Mouse (Mus musculus) stomach, postnatal 0 days (tissue): Measurements from ENCODE around the gene Mbnl1. TPM values are rescaled to one million over a fixed set of nuclear protein-coding genes. Genes with fewer than 3 reads are reported as not detected.

Source experiments
- ATAC-seq: fragments of 200-750 bp; cut with Nextera tagmentation; 2 replicates; pipeline ENCODE4 v1.8.0; 2017; ENCODE audit not compliant: low FRiP score, low TSS enrichment
- DNase-seq: peaks from one replicate; pipeline ENCODE4 v3.0.0-alpha.2; 2016; ENCODE audit warnings: low spot score
- H3K27ac ChIP-seq: fragments of 300-500 bp; sonication (generic); replicated peaks from 2 replicates; pipeline ENCODE4 v1.5.1; 2014; ENCODE audit warnings: mild to moderate bottlenecking, control low read depth
- H3K27me3 ChIP-seq: fragments of 300-500 bp; sonication (generic); 2 replicates; pipeline ENCODE4 v1.6.1; 2014; ENCODE audit warnings: low read length; ENCODE audit not compliant: control insufficient read depth, insufficient read depth
- H3K36me3 ChIP-seq: fragments of 300-500 bp; sonication (generic); 2 replicates; pipeline ENCODE4 v1.6.1; 2014; ENCODE audit warnings: low read length, mixed read lengths; ENCODE audit not compliant: control insufficient read depth, insufficient read depth
- H3K4me1 ChIP-seq: fragments of 300-500 bp; sonication (generic); replicated peaks from 2 replicates; pipeline ENCODE4 v1.6.1; 2014; ENCODE audit warnings: antibody characterized with exemption; ENCODE audit not compliant: control insufficient read depth, insufficient read depth
- H3K4me2 ChIP-seq: fragments of 300-500 bp; sonication (generic); replicated peaks from 2 replicates; pipeline ENCODE4 v1.6.1; 2014; ENCODE audit warnings: low read depth, mild to moderate bottlenecking, control low read depth, moderate library complexity
- H3K4me3 ChIP-seq: fragments of 300-500 bp; sonication (generic); 2 replicates; pipeline ENCODE4 v1.5.1; 2014; ENCODE audit warnings: low read depth, low read length, control low read depth
- H3K9ac ChIP-seq: fragments of 300-500 bp; sonication (generic); 2 replicates; pipeline ENCODE4 v1.6.1; 2014; ENCODE audit warnings: mild to moderate bottlenecking, low read length, control low read depth, mixed read lengths
- H3K9me3 ChIP-seq: fragments of 300-500 bp; sonication (generic); 2 replicates; pipeline ENCODE4 v1.6.1; 2016; ENCODE audit warnings: low read length; ENCODE audit not compliant: control insufficient read depth
- CTCF ChIP-seq: IDR thresholded peaks from 2 replicates; pipeline ENCODE4 v1.5.1; 2016; ENCODE audit warnings: antibody characterized with exemption, low read depth, mild to moderate bottlenecking, moderate library complexity
- EP300 ChIP-seq: optimal IDR thresholded peaks from 2 replicates; pipeline ENCODE3; 2016; ENCODE audit warnings: antibody characterized with exemption
- WGBS: fragments of 180-500 bp; shearing (Covaris S2); extraction: QIAGEN DNeasy Blood & Tissue Kit; methylation state at CpG from one replicate; pipeline ENCODE4 v1.1.7; 2014; 5-methylcytosine and 5-hydroxymethylcytosine counted together
- polyA plus RNA-seq: library from polyadenylated mRNA; unstranded; fragments of >200 nt; fragmentation: Nextera tagmentation; extraction: Ambion mirVana; gene quantifications from 2 replicates; pipeline ENCODE4 v1.2.1, GENCODE M21; 2015

Mbnl1 gene
- polyA plus RNA-seq, 1 experiment from 2014 or later: 59.7 TPM

GRCm38 (mm10) chr3:60538214-60538971 is 65.8 kb downstream of the Mbnl1 start:
- DNase-seq (no peak), ATAC-seq (no peak)
- Histone ChIP-seq H3K27ac (no peak overlapping the region), H3K4me2 (no peak overlapping the region), H3K27me3 (no peaks in the 10 kb centered on the region), H3K4me3 (no peak overlapping the region), H3K9me3 (no peaks in the 10 kb centered on the region), H3K36me3 (no peaks in the 10 kb centered on the region), H3K4me1 (no peaks in the 10 kb centered on the region), H3K9ac (no peak overlapping the region)
- TF ChIP-seq EP300: no peak
- no peak for TF ChIP-seq CTCF
- 79% methylated on average over 3 of the region's 3 CpGs for WGBS

- no peak for DNase-seq
- 62% methylated on average over 4 of the region's 4 CpGs for WGBS
- no peak overlapping the region for H3K4me2 ChIP-seq
- H3K36me3 ChIP-seq: no peaks in the 10 kb centered on the region
- no peaks in the 10 kb centered on the region for H3K27me3 ChIP-seq
- no peak overlapping the region for H3K27ac ChIP-seq
- no peaks in the 10 kb centered on the region for H3K4me1 ChIP-seq
- TF ChIP-seq EP300: no peak
- no peak for TF ChIP-seq CTCF
- H3K9me3 ChIP-seq: no peaks in the 10 kb centered on the region
- H3K9ac ChIP-seq: no peak overlapping the region
- no peak for ATAC-seq
- H3K4me3 ChIP-seq: no peak overlapping the region
Observed at GRCm38 (mm10) chr3:60541121-60541520, 68.5 kb downstream of the Mbnl1 start.

- Histone ChIP-seq H3K27ac (no peak overlapping the region), H3K4me3 (no peak overlapping the region), H3K4me2 (no peak overlapping the region), H3K9me3 (no peaks in the 10 kb centered on the region), H3K36me3 (0 out of 2 replicates have a peak, but pooled peaks cover 3% of the 10 kb centered on the region), H3K4me1 (no peaks in the 10 kb centered on the region), H3K27me3 (no peaks in the 10 kb centered on the region), H3K9ac (no peak overlapping the region)
- no peak for ATAC-seq
- TF ChIP-seq EP300 (no peak), CTCF (no peak)
- 45% methylated on average over 9 of the region's 9 CpGs for WGBS
- no peak for DNase-seq
Observed at GRCm38 (mm10) chr3:60546196-60546595, 73.6 kb downstream of the Mbnl1 start.

DNA sequence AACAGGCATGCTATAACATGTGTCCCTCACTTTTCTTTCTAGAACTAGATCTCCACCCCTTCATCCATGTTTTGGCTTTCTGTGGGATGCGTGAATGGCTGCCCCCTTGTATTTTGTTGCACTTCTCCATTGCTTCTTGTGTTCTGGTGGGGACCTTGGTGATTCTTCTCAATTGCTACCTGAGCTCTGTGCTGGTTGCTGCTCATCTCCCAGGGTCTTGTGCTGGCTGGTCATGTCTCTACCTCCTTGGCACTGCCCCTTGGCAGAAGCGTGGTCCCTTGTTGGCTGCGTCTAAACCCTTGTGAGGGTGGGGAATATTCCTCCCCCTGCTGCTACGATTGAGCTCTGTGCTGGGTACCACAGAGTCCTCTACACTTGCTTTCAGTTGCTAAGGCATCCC is 74.3 kb downstream of the Mbnl1 start:
- 93% methylated on average over 4 of the region's 4 CpGs for WGBS
- no peak overlapping the region for H3K4me3 ChIP-seq
- no peak overlapping the region for H3K9ac ChIP-seq
- H3K4me2 ChIP-seq: no peak overlapping the region
- TF ChIP-seq EP300: no peak
- TF ChIP-seq CTCF: no peak
- no peak for DNase-seq
- H3K27ac ChIP-seq: no peak overlapping the region
- H3K27me3 ChIP-seq: no peaks in the 10 kb centered on the region
- H3K9me3 ChIP-seq: no peaks in the 10 kb centered on the region
- no peak for ATAC-seq
- 0 out of 2 replicates have a peak, but pooled peaks cover 3% of the 10 kb centered on the region for H3K36me3 ChIP-seq
- H3K4me1 ChIP-seq: no peaks in the 10 kb centered on the region

- Histone ChIP-seq H3K4me2 (no peak overlapping the region), H3K27ac (no peak overlapping the region), H3K36me3 (0 out of 2 replicates have a peak, but pooled peaks cover 3% of the 10 kb centered on the region), H3K9ac (no peak overlapping the region), H3K4me1 (no peaks in the 10 kb centered on the region), H3K4me3 (no peak overlapping the region), H3K27me3 (no peaks in the 10 kb centered on the region), H3K9me3 (no peaks in the 10 kb centered on the region)
- ATAC-seq (no peak), DNase-seq (no peak)
- TF ChIP-seq EP300: no peak
- no peak for TF ChIP-seq CTCF
- WGBS: 37% methylated on average over 5 of the region's 5 CpGs
Observed at GRCm38 (mm10) chr3:60550492-60550891, 77.9 kb downstream of the Mbnl1 start.

DNA sequence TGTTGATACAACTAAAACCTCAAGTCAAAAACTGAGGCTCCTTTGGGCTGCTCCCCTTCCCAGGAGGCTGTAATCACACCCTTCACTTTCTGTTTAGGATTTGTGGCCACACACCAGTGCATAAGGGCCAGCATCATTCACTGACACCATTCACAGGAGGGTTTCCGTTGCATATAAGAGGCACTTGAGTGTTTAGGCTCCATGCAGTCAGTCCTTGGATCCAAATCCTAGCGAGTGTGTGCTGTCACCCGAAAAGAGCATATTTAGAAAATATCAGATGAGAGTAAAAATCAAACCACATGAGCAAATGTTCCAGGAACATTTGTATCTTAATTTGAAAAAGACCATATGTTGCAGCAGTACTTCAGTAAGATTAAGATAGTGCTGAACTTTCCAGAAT is 79.0 kb downstream of the Mbnl1 start:
- H3K36me3 ChIP-seq: 0 out of 2 replicates have a peak, but pooled peaks cover 3% of the 10 kb centered on the region
- 0 out of 2 replicates have a peak overlapping the region, but pooled peaks have one; percentile 45 for H3K27ac ChIP-seq
- H3K4me1 ChIP-seq: no peaks in the 10 kb centered on the region
- H3K4me3 ChIP-seq: no peak overlapping the region
- H3K27me3 ChIP-seq: no peaks in the 10 kb centered on the region
- no peak overlapping the region for H3K4me2 ChIP-seq
- DNase-seq (no peak), ATAC-seq (no peak)
- H3K9me3 ChIP-seq: no peaks in the 10 kb centered on the region
- TF ChIP-seq EP300 (no peak), CTCF (no peak)
- no peak overlapping the region for H3K9ac ChIP-seq
- 52% methylated on average over 3 of the region's 3 CpGs for WGBS
